ENCODE assay signal across 17 mouse cellular contexts in the genomic region with DNA sequence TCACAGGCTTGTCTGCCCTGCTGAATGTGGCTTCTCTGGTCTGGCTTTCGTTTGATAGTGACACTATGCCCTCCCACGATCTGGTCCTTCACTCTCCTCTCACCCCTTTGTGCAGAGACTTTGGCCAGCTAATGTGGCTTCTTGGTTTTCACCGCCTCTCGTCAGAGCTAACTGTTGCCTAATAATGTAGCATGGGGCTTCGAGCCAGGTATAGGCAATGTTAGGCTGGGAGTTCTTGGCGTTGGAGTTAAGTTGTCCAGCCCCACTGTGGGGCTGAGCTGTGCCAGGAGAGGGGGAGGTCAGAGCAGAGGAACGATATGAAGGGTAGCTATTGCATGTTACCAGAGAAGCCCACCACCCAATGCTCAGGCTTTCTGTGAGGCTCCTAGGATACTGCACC. TPM values are rescaled to one million over a fixed set of nuclear protein-coding genes. Genes with fewer than 3 reads are reported as not detected.
DNase-seq lines count a peak whose midpoint lies in the region; ATAC-seq and TF ChIP-seq lines count a peak whose summit lies in the region.
"Had no signal": no experiment of that assay in that cellular context is flagged by ENCODE, and none has a peak within 500 bp of the region (broad histone marks: within the 10 kb centered on the region; RNA-seq: fewer than 3 reads in every experiment).

No protein-coding gene starts in this region.

- peaks cover 46% of the 10 kb centered on the region for H3K4me1 ChIP-seq in heart, embryonic 10.5 days
- H3K4me1 ChIP-seq in hindbrain, embryonic 14.5 days (replicated peaks; ENCODE audit: control insufficient read depth, insufficient read depth, low read length) = peaks cover 27% of the 10 kb centered on the region
- peaks cover 24% of the 10 kb centered on the region for H3K4me1 ChIP-seq in hindbrain, embryonic 16.5 days (ENCODE audit: control insufficient read depth, insufficient read depth, low read depth, low read length)
- H3K4me1 ChIP-seq in lung, embryonic 15.5 days = peaks cover 49% of the 10 kb centered on the region
- peaks cover 46% of the 10 kb centered on the region for H3K4me1 ChIP-seq in intestine, embryonic 15.5 days (replicated peaks)
- H3K4me1 ChIP-seq in cerebellum, adult 2 months (ENCODE audit: control insufficient read depth, insufficient read depth, low read length) = no peaks in the 10 kb centered on the region

- intact Hi-C loops in heart, postnatal 10 days (cut with DNase I) = no loop called here

- peak overlapping the region; percentile 84; the same call in 1 of the 2 replicates for H3K27ac ChIP-seq in heart, embryonic 10.5 days
- H3K27ac ChIP-seq in hindbrain, embryonic 14.5 days = 0 out of 2 replicates have a peak overlapping the region, but pooled peaks have one; percentile 44
- H3K27ac ChIP-seq in hindbrain, embryonic 16.5 days (ENCODE audit: low read depth, low read length) = no peak overlapping the region
- peak overlapping the region; percentile 93 for H3K27ac ChIP-seq in lung, embryonic 15.5 days
- peak overlapping the region; percentile 86; the same call in 1 of the 2 replicates for H3K27ac ChIP-seq in intestine, embryonic 15.5 days
- H3K27ac ChIP-seq in cerebellum, adult 2 months (ENCODE audit: insufficient read depth, low read length) = no peak overlapping the region
- H3K27ac ChIP-seq: hindbrain, postnatal 0 days; liver, embryonic 14.5 days had no signal

- H3K4me2 ChIP-seq in hindbrain, embryonic 14.5 days (replicated peaks) = no peak overlapping the region
- no peak overlapping the region for H3K4me2 ChIP-seq in hindbrain, embryonic 16.5 days (ENCODE audit: low read length)
- H3K4me2 ChIP-seq in lung, embryonic 15.5 days = no peak overlapping the region
- H3K4me2 ChIP-seq in intestine, embryonic 15.5 days (replicated peaks) = no peak overlapping the region

- H3K27me3 ChIP-seq in heart, embryonic 10.5 days (ENCODE audit: insufficient read depth, poor library complexity, severe bottlenecking) = no peaks in the 10 kb centered on the region
- no peaks in the 10 kb centered on the region for H3K27me3 ChIP-seq in hindbrain, embryonic 14.5 days (ENCODE audit: control insufficient read depth, insufficient read depth, low read length)
- no peaks in the 10 kb centered on the region for H3K27me3 ChIP-seq in hindbrain, embryonic 16.5 days (replicated peaks; ENCODE audit: control insufficient read depth, insufficient read depth, low read length)
- H3K27me3 ChIP-seq in lung, embryonic 15.5 days = no peaks in the 10 kb centered on the region
- H3K27me3 ChIP-seq in intestine, embryonic 15.5 days (replicated peaks) = no peaks in the 10 kb centered on the region
- H3K27me3 ChIP-seq in cerebellum, adult 2 months (ENCODE audit: control insufficient read depth, insufficient read depth, low read length) = no peaks in the 10 kb centered on the region

- no peak for ATAC-seq in hindbrain, embryonic 14.5 days (ENCODE audit: low FRiP score)
- no peak for ATAC-seq in hindbrain, embryonic 16.5 days
- ATAC-seq in lung, embryonic 15.5 days (ENCODE audit: borderline replicate concordance, extremely low read depth, low FRiP score, low TSS enrichment) = no peak
- 0 out of 2 replicates have a peak, but pooled peaks have one; percentile 2 for ATAC-seq in intestine, embryonic 15.5 days

- 72% methylated on average over 7 of the region's 7 CpGs for WGBS in heart, embryonic 10.5 days
- WGBS in hindbrain, embryonic 14.5 days = 80% methylated on average over 7 of the region's 7 CpGs
- WGBS in hindbrain, embryonic 16.5 days = 79% methylated on average over 7 of the region's 7 CpGs
- WGBS in lung, embryonic 15.5 days = 59% methylated on average over 7 of the region's 7 CpGs
- WGBS in intestine, embryonic 15.5 days = 64% methylated on average over 7 of the region's 7 CpGs
- 74% methylated on average over 7 of the region's 7 CpGs for WGBS in cerebellum, adult 2 months

- H3K9me3 ChIP-seq in heart, embryonic 10.5 days = no peaks in the 10 kb centered on the region
- peaks cover 1% of the 10 kb centered on the region; the same call in 1 of the 2 replicates for H3K9me3 ChIP-seq in hindbrain, embryonic 14.5 days (ENCODE audit: control insufficient read depth, low read length)
- no peaks in the 10 kb centered on the region; the same call in 1 of the 2 replicates for H3K9me3 ChIP-seq in hindbrain, embryonic 16.5 days (ENCODE audit: control insufficient read depth, low read length)
- H3K9me3 ChIP-seq in lung, embryonic 15.5 days = no peaks in the 10 kb centered on the region
- H3K9me3 ChIP-seq in intestine, embryonic 15.5 days = no peaks in the 10 kb centered on the region

- DNase-seq in heart, embryonic 10.5 days (ENCODE audit: low spot score) = peak; percentile 56
- DNase-seq in heart, postnatal 10 days = no peak
- no peak for DNase-seq in hindbrain, embryonic 14.5 days (ENCODE audit: low spot score)
- no peak for DNase-seq in lung, adult 18-20 months
- no peak for DNase-seq in cerebellum, adult 2 months
- DNase-seq: adrenal gland, postnatal 10 days; cerebellum, adult 11 months; cerebellum, postnatal 36 days; forebrain, postnatal 0 days; kidney, adult 9 months; layer of hippocampus, postnatal 36 days; thymus, adult 2 months had no signal

- H3K36me3 ChIP-seq in heart, embryonic 10.5 days = no peaks in the 10 kb centered on the region
- no peaks in the 10 kb centered on the region for H3K36me3 ChIP-seq in hindbrain, embryonic 14.5 days (replicated peaks; ENCODE audit: control insufficient read depth, insufficient read depth)
- no peaks in the 10 kb centered on the region for H3K36me3 ChIP-seq in hindbrain, embryonic 16.5 days (ENCODE audit: control insufficient read depth, insufficient read depth, low read length)
- no peaks in the 10 kb centered on the region for H3K36me3 ChIP-seq in lung, embryonic 15.5 days
- peaks cover 6% of the 10 kb centered on the region; the same call in 1 of the 2 replicates for H3K36me3 ChIP-seq in intestine, embryonic 15.5 days

- H3K4me3 ChIP-seq in heart, embryonic 10.5 days = no peak overlapping the region
- no peak overlapping the region for H3K4me3 ChIP-seq in hindbrain, embryonic 14.5 days (replicated peaks; ENCODE audit: low read length)
- no peak overlapping the region for H3K4me3 ChIP-seq in hindbrain, embryonic 16.5 days (ENCODE audit: low read length)
- H3K4me3 ChIP-seq in lung, embryonic 15.5 days = no peak overlapping the region
- H3K4me3 ChIP-seq in intestine, embryonic 15.5 days (replicated peaks) = no peak overlapping the region
- no peak overlapping the region for H3K4me3 ChIP-seq in cerebellum, adult 2 months (replicated peaks; ENCODE audit: insufficient read depth, low read depth, low read length)

- no peak for TF ChIP-seq POLR2A in cerebellum, adult 2 months (IDR thresholded peaks at IDR 0.05; ENCODE audit: borderline replicate concordance, insufficient read depth, low read length)

- H3K9ac ChIP-seq in hindbrain, embryonic 14.5 days = no peak overlapping the region
- no peak overlapping the region for H3K9ac ChIP-seq in hindbrain, embryonic 16.5 days (ENCODE audit: low read depth, low read length)
- no peak overlapping the region for H3K9ac ChIP-seq in lung, embryonic 15.5 days
- H3K9ac ChIP-seq in intestine, embryonic 15.5 days = no peak overlapping the region
- H3K9ac ChIP-seq: forebrain, postnatal 0 days; liver, embryonic 14.5 days had no signal

- no peak for TF ChIP-seq CTCF in cerebellum, adult 2 months (IDR thresholded peaks at IDR 0.05; ENCODE audit: borderline replicate concordance, insufficient read depth, low read depth, low read length)

RNA-seq across cellular contexts. Expression of a gene that starts 34.5 kb away (rescaled TPM):
- polyA plus RNA-seq in heart, embryonic 10.5 days (2016; fragmentation: Nextera tagmentation; extraction: Ambion mirVana) = 9.5 and 18.1 TPM in 2 replicates
- 1 to 10 TPM; 4.5 to 5.8 TPM for total RNA-seq in heart, postnatal 10 days (2021)
- polyA plus RNA-seq in hindbrain, embryonic 14.5 days (2014; fragmentation: Nextera tagmentation; extraction: Ambion mirVana) = 31.4 and 37.0 TPM in 2 replicates
- 22.9 and 29.6 TPM in 2 replicates for polyA plus RNA-seq in hindbrain, embryonic 16.5 days (2015; fragmentation: Nextera tagmentation; extraction: Ambion mirVana)
- polyA plus RNA-seq in lung, embryonic 15.5 days (2015; fragmentation: Nextera tagmentation; extraction: Ambion mirVana) = 22.0 and 25.0 TPM in 2 replicates
- 20.1 and 20.6 TPM in 2 replicates for polyA plus RNA-seq in intestine, embryonic 15.5 days (2015; fragmentation: Nextera tagmentation; extraction: Ambion mirVana)
- 2.6 and 2.7 TPM in 2 replicates for polyA plus RNA-seq in cerebellum, adult 2 months (2012; rRNA removed)

Comparison
In these comparisons a context has a peak if more than half of its experiments do, and no peak if none do; other contexts are left out.
1. H3K27ac ChIP-seq: peak in heart, embryonic 10.5 days (single experiment), hindbrain, embryonic 14.5 days (single experiment), lung, embryonic 15.5 days (single experiment) and intestine, embryonic 15.5 days (single experiment); none in hindbrain, embryonic 16.5 days (single experiment) and cerebellum, adult 2 months (single experiment).